Mouse (Mus musculus) urinary bladder, postnatal 10 days (tissue): ENCODE measurements around the gene Oas1e.
"Not testable (repeated sequence)": the region's sequence is repeated elsewhere in the genome, so short reads cannot be mapped to it uniquely, and the experiment has no call there.

Source experiments
- DNase-seq: peaks from one replicate; pipeline ENCODE4 v3.0.0; 2022; ENCODE audit warnings: low spot score

Oas1e gene

GRCm38 (mm10) chr5:120795480-120796034 is at the start of gene Oas1e:
Gene Oas1e, minus strand, starts transcription at chr5:120795530.
- not testable (repeated sequence) for DNase-seq

GRCm38 (mm10) chr5:120844713-120845112 is 49.4 kb upstream of the Oas1e start:
- no peak for DNase-seq

GRCm38 (mm10) chr5:120836731-120837585 is 41.6 kb upstream of the Oas1e start:
- DNase-seq = no peak

GRCm38 (mm10) chr5:120833335-120834280 is 38.3 kb upstream of the Oas1e start:
- DNase-seq = no peak

- no peak for DNase-seq
These were observed 35.7 kb upstream of the Oas1e start for GRCm38 (mm10) chr5:120831031-120831430.

GRCm38 (mm10) chr5:120818999-120819398 is 23.7 kb upstream of the Oas1e start:
- DNase-seq = no peak

- no peak for DNase-seq
These were observed 20.6 kb upstream of the Oas1e start for GRCm38 (mm10) chr5:120815949-120816348.

GRCm38 (mm10) chr5:120813023-120813422 is 17.7 kb upstream of the Oas1e start:
- DNase-seq = no peak

GRCm38 (mm10) chr5:120811951-120812819 is 16.9 kb upstream of the Oas1e start, which contains the start of gene Oas1c:
Gene Oas1c, minus strand, starts transcription at chr5:120812514.
- no peak for DNase-seq

- no peak for DNase-seq
These were observed 13.8 kb upstream of the Oas1e start for GRCm38 (mm10) chr5:120809171-120809570.

- no peak for DNase-seq
These were observed 11.1 kb upstream of the Oas1e start for GRCm38 (mm10) chr5:120806458-120806857.

- DNase-seq = no peak
These were observed 8.3 kb upstream of the Oas1e start for GRCm38 (mm10) chr5:120803596-120803995.

- not testable (repeated sequence) for DNase-seq
These were observed 3.6 kb upstream of the Oas1e start for GRCm38 (mm10) chr5:120798943-120799342.

- DNase-seq = not testable (repeated sequence)
These were observed 2.8 kb upstream of the Oas1e start for GRCm38 (mm10) chr5:120798147-120798546.

- no peak for DNase-seq
These were observed 2.3 kb downstream of the Oas1e start for GRCm38 (mm10) chr5:120793043-120793442.

- no peak for DNase-seq
These were observed 8.3 kb downstream of the Oas1e start for GRCm38 (mm10) chr5:120787042-120787441.

- DNase-seq = no peak
These were observed 12.9 kb downstream of the Oas1e start for GRCm38 (mm10) chr5:120782446-120782845.

GRCm38 (mm10) chr5:120781646-120782045 is 13.7 kb downstream of the Oas1e start:
- no peak for DNase-seq

- no peak for DNase-seq
These were observed 15.4 kb downstream of the Oas1e start for GRCm38 (mm10) chr5:120779922-120780321.

- no peak for DNase-seq
These were observed 16.4 kb downstream of the Oas1e start for GRCm38 (mm10) chr5:120778941-120779340.

- DNase-seq = no peak
These were observed 17.9 kb downstream of the Oas1e start, which contains the start of gene Oas3 for GRCm38 (mm10) chr5:120777478-120777877. Gene Oas3, minus strand, starts transcription at chr5:120777661.
